Comparison of ENCODE assay signal across 13 mouse cellular contexts in genomic region chr7:110715545-110715944, GRCm38 (mm10). TPM values are rescaled to one million over a fixed set of nuclear protein-coding genes. Genes with fewer than 3 reads are reported as not detected.
DNase-seq lines count a peak whose midpoint lies in the region; ATAC-seq and TF ChIP-seq lines count a peak whose summit lies in the region.
"Had no signal": no experiment of that assay in that cellular context is flagged by ENCODE, and none has a peak within 500 bp of the region (broad histone marks: within the 10 kb centered on the region; RNA-seq: fewer than 3 reads in every experiment).

No protein-coding gene starts in this region.

- DNase-seq in heart, postnatal 0 days (ENCODE audit: low spot score): peak; percentile 13
- DNase-seq in Muller cell, postnatal 12 days (ENCODE audit: inconsistent ontology term): peak; percentile 97
- peak; percentile 41 for DNase-seq in lung, postnatal 10 days
- DNase-seq in urinary bladder, postnatal 36 days (ENCODE audit: low spot score in 2 of 2): no peak
- DNase-seq in adipocyte (ENCODE audit: low spot score): no peak
- DNase-seq: embryo, embryonic 11 days; kidney, postnatal 4 days; thymus, postnatal 25 days had no signal

- no peaks in the 10 kb centered on the region for H3K36me3 ChIP-seq in heart, postnatal 0 days (replicated peaks; ENCODE audit: control insufficient read depth, insufficient read depth, low read length)
- H3K36me3 ChIP-seq in heart, embryonic 11.5 days (ENCODE audit: control insufficient read depth, insufficient read depth, low read length): no peaks in the 10 kb centered on the region
- H3K36me3 ChIP-seq in forebrain, embryonic 15.5 days: no peaks in the 10 kb centered on the region
- H3K36me3 ChIP-seq: liver, embryonic 15.5 days had no signal

- TF ChIP-seq CTCF in heart, postnatal 0 days (IDR thresholded peaks at IDR 0.05; ENCODE audit: low read depth): no peak
- no peak for TF ChIP-seq CTCF in cortical plate, adult 2 months (IDR thresholded peaks at IDR 0.05; ENCODE audit: extremely low read depth, insufficient read depth, low read length)

- no peak for TF ChIP-seq EP300 in heart, postnatal 0 days (IDR thresholded peaks at IDR 0.05; ENCODE audit: low read depth)

- no peak overlapping the region for H3K9ac ChIP-seq in heart, postnatal 0 days (replicated peaks; ENCODE audit: low read depth, low read length)
- no peak overlapping the region for H3K9ac ChIP-seq in heart, embryonic 11.5 days (ENCODE audit: low read depth, low read length)
- no peak overlapping the region for H3K9ac ChIP-seq in forebrain, embryonic 15.5 days (replicated peaks)
- H3K9ac ChIP-seq: hindbrain, embryonic 14.5 days; liver, embryonic 15.5 days had no signal

- H3K4me1 ChIP-seq in heart, postnatal 0 days (ENCODE audit: control insufficient read depth, insufficient read depth): no peaks in the 10 kb centered on the region; the same call in 1 of the 2 replicates
- no peaks in the 10 kb centered on the region for H3K4me1 ChIP-seq in heart, embryonic 11.5 days (ENCODE audit: control insufficient read depth, insufficient read depth, low read length)
- H3K4me1 ChIP-seq in cortical plate, adult 2 months (ENCODE audit: control insufficient read depth, insufficient read depth, low read length): 0 out of 2 replicates have a peak, but pooled peaks cover 2% of the 10 kb centered on the region
- no peaks in the 10 kb centered on the region for H3K4me1 ChIP-seq in forebrain, embryonic 15.5 days
- H3K4me1 ChIP-seq: liver, embryonic 15.5 days had no signal

- 0 out of 2 replicates have a peak, but pooled peaks have one; percentile 20 for TF ChIP-seq POLR2A in cortical plate, adult 2 months (IDR thresholded peaks at IDR 0.05; ENCODE audit: extremely low read depth, insufficient read depth, low read length)

- 59% methylated on average over 6 of the region's 6 CpGs for WGBS in heart, postnatal 0 days
- 73% methylated on average over 6 of the region's 6 CpGs for WGBS in heart, embryonic 11.5 days (ENCODE audit: insufficient replicate concordance)
- WGBS in forebrain, embryonic 15.5 days: 78% methylated on average over 6 of the region's 6 CpGs

- peak; percentile 41; the same call in 1 of the 2 replicates for ATAC-seq in heart, postnatal 0 days (ENCODE audit: insufficient read depth, low read depth)
- no peak for ATAC-seq in heart, embryonic 11.5 days (replicated peaks; ENCODE audit: insufficient number of reproducible peaks, low FRiP score, low TSS enrichment)
- ATAC-seq in forebrain, embryonic 15.5 days (replicated peaks): no peak

- H3K27me3 ChIP-seq in heart, postnatal 0 days (ENCODE audit: control insufficient read depth, insufficient read depth, low read length): no peaks in the 10 kb centered on the region
- no peaks in the 10 kb centered on the region for H3K27me3 ChIP-seq in heart, embryonic 11.5 days (ENCODE audit: control insufficient read depth, insufficient read depth, low read length)
- H3K27me3 ChIP-seq in forebrain, embryonic 15.5 days: no peaks in the 10 kb centered on the region

- H3K27ac ChIP-seq in heart, postnatal 0 days (ENCODE audit: low read depth): no peak overlapping the region
- H3K27ac ChIP-seq in heart, embryonic 11.5 days (ENCODE audit: low read depth, low read length): no peak overlapping the region
- H3K27ac ChIP-seq in cortical plate, adult 2 months (ENCODE audit: insufficient read depth, low read length): peak overlapping the region; percentile 17
- H3K27ac ChIP-seq in forebrain, embryonic 15.5 days (replicated peaks): no peak overlapping the region
- H3K27ac ChIP-seq: hindbrain, embryonic 14.5 days; liver, embryonic 15.5 days had no signal

- H3K9me3 ChIP-seq in heart, postnatal 0 days (replicated peaks; ENCODE audit: control insufficient read depth, low read length): peaks cover 10% of the 10 kb centered on the region; the same call in 1 of the 2 replicates
- H3K9me3 ChIP-seq in heart, embryonic 11.5 days (replicated peaks; ENCODE audit: control insufficient read depth, low read length): no peaks in the 10 kb centered on the region; the same call in 1 of the 2 replicates
- H3K9me3 ChIP-seq in forebrain, embryonic 15.5 days: no peaks in the 10 kb centered on the region
- H3K9me3 ChIP-seq: liver, embryonic 15.5 days had no signal

- no peak overlapping the region for H3K4me2 ChIP-seq in heart, postnatal 0 days (ENCODE audit: low read depth, low read length)
- no peak overlapping the region for H3K4me2 ChIP-seq in heart, embryonic 11.5 days
- no peak overlapping the region for H3K4me2 ChIP-seq in forebrain, embryonic 15.5 days (replicated peaks)
- H3K4me2 ChIP-seq: hindbrain, embryonic 14.5 days; liver, embryonic 15.5 days had no signal

- H3K4me3 ChIP-seq in heart, postnatal 0 days (ENCODE audit: low read depth, low read length): no peak overlapping the region
- no peak overlapping the region for H3K4me3 ChIP-seq in heart, embryonic 11.5 days (ENCODE audit: low read depth, low read length)
- no peak overlapping the region for H3K4me3 ChIP-seq in cortical plate, adult 2 months (ENCODE audit: insufficient read depth, low read length)
- H3K4me3 ChIP-seq in forebrain, embryonic 15.5 days: no peak overlapping the region
- H3K4me3 ChIP-seq: liver, embryonic 15.5 days had no signal

RNA-seq across cellular contexts. Expression of gene Ampd3, which starts 52.5 kb away (rescaled TPM):
- 12.2 and 19.7 TPM in 2 replicates for total RNA-seq in heart, postnatal 0 days (2014; rRNA removed; ENCODE audit: low replicate concordance)
- 12.8 and 15.6 TPM in 2 replicates for polyA plus RNA-seq in heart, postnatal 0 days (2015; fragmentation: Nextera tagmentation; extraction: Ambion mirVana)
- 6.0 and 8.9 TPM in 2 replicates for polyA plus RNA-seq in heart, embryonic 11.5 days (2014; fragmentation: Nextera tagmentation; extraction: Ambion mirVana)
- polyA plus RNA-seq in cortical plate, adult 2 months (2012; rRNA removed): 21.8 and 22.0 TPM in 2 replicates
- polyA plus RNA-seq in forebrain, embryonic 15.5 days (2015; fragmentation: Nextera tagmentation; extraction: Ambion mirVana): 4.4 and 4.8 TPM in 2 replicates

Comparison
In these comparisons a context has a peak if more than half of its experiments do, and no peak if none do; other contexts are left out.
1. DNase-seq: peak in heart, postnatal 0 days (single experiment), Muller cell, postnatal 12 days (single experiment) and lung, postnatal 10 days (single experiment); none in urinary bladder, postnatal 36 days (0 of 2) and adipocyte (single experiment).